Mouse (Mus musculus): ENCODE measurements around the gene Phactr2.

DNA sequence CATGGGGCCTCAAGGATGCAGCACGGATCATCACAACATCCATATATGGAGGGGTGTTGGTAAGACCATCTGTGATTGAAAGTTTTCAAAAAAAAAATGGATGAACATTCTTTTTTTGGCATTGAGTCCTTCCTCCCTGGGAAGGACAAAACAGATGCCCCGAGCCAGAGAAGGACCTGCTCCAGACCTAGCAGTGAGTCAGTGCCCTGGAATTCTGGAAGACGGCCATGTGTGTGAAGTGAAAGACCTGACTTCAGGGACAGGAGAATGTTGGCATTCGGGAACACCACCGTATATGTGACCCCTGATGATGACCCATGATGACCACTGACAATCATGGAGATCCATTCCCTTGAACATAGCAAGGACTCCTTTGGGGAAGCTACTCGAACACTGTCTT lies 15.5 kb upstream of the Phactr2 start:
- no peak for TF ChIP-seq CTCF (IDR thresholded peaks at IDR 0.05; ENCODE audit: low read depth)
- no peak for TF ChIP-seq EP300 (optimal IDR thresholded peaks at IDR 0.05)

Data from stomach, postnatal 0 days (tissue).